Mouse (Mus musculus): ENCODE measurements around the gene Methig1. TPM values are rescaled to one million over a fixed set of nuclear protein-coding genes. Genes with fewer than 3 reads are reported as not detected.
"Not testable (repeated sequence)": the region's sequence is repeated elsewhere in the genome, so short reads cannot be mapped to it uniquely, and the experiment has no call there.

The Methig1 gene
- polyA plus RNA-seq, 1 experiment from 2014 or later, result 0.17 TPM

GRCm38 (mm10) chr15:100341314-100341980 lies 11.5 kb upstream of the Methig1 start:
- not testable (repeated sequence) for H3K27ac ChIP-seq (replicated peaks); H3K36me3 ChIP-seq (replicated peaks); H3K4me2 ChIP-seq; ATAC-seq (ENCODE audit: insufficient read depth); H3K9ac ChIP-seq; H3K4me3 ChIP-seq (replicated peaks); H3K9me3 ChIP-seq (replicated peaks); H3K4me1 ChIP-seq (replicated peaks); H3K27me3 ChIP-seq
- 64% methylated on average over 5 of the region's 5 CpGs for WGBS (ENCODE audit: insufficient replicate concordance)

- no peaks in the 10 kb centered on the region for H3K27me3 ChIP-seq
- H3K9me3 ChIP-seq (replicated peaks), result no peaks in the 10 kb centered on the region
- no peak overlapping the region for H3K9ac ChIP-seq
- ATAC-seq (ENCODE audit: insufficient read depth), result no peak
- H3K4me1 ChIP-seq (replicated peaks), result 0 out of 2 replicates have a peak, but pooled peaks cover 6% of the 10 kb centered on the region
- H3K4me3 ChIP-seq (replicated peaks), result no peak overlapping the region
- no peak overlapping the region for H3K27ac ChIP-seq (replicated peaks)
- no peaks in the 10 kb centered on the region for H3K36me3 ChIP-seq (replicated peaks)
- no peak overlapping the region for H3K4me2 ChIP-seq
Observed at GRCm38 (mm10) chr15:100345484-100345883, 7.5 kb upstream of the Methig1 start.

GRCm38 (mm10) chr15:100346761-100347160 lies 6.2 kb upstream of the Methig1 start:
- Histone ChIP-seq H3K27ac (replicated peaks) (peak overlapping the region; percentile 39; the same call in 1 of the 2 replicates), H3K9ac (no peak overlapping the region), H3K27me3 (0 out of 2 replicates have a peak, but pooled peaks cover under 1% of the 10 kb centered on the region), H3K4me2 (no peak overlapping the region), H3K36me3 (replicated peaks) (no peaks in the 10 kb centered on the region), H3K4me1 (replicated peaks) (0 out of 2 replicates have a peak, but pooled peaks cover 6% of the 10 kb centered on the region), H3K4me3 (replicated peaks) (no peak overlapping the region), H3K9me3 (replicated peaks) (no peaks in the 10 kb centered on the region)
- 50% methylated on average over 14 of the region's 14 CpGs for whole genome bisulfite sequencing (ENCODE audit: insufficient replicate concordance)
- peak; percentile 71 for ATAC-seq (ENCODE audit: insufficient read depth)

- Histone ChIP-seq H3K27ac (replicated peaks) (no peak overlapping the region), H3K9me3 (replicated peaks) (no peaks in the 10 kb centered on the region), H3K4me2 (no peak overlapping the region), H3K4me1 (replicated peaks) (0 out of 2 replicates have a peak, but pooled peaks cover 6% of the 10 kb centered on the region), H3K4me3 (replicated peaks) (no peak overlapping the region), H3K27me3 (0 out of 2 replicates have a peak, but pooled peaks cover 2% of the 10 kb centered on the region), H3K36me3 (replicated peaks) (no peaks in the 10 kb centered on the region), H3K9ac (no peak overlapping the region)
- 48% methylated on average over 2 of the region's 2 CpGs for WGBS (ENCODE audit: insufficient replicate concordance)
- no peak for ATAC-seq (ENCODE audit: insufficient read depth)
Observed at GRCm38 (mm10) chr15:100349496-100349895, 3.5 kb upstream of the Methig1 start.

- Histone ChIP-seq H3K9me3 (replicated peaks) (no peaks in the 10 kb centered on the region), H3K27ac (replicated peaks) (no peak overlapping the region), H3K9ac (no peak overlapping the region), H3K4me2 (no peak overlapping the region), H3K4me3 (replicated peaks) (no peak overlapping the region), H3K27me3 (0 out of 2 replicates have a peak, but pooled peaks cover 2% of the 10 kb centered on the region), H3K4me1 (replicated peaks) (0 out of 2 replicates have a peak, but pooled peaks cover 6% of the 10 kb centered on the region), H3K36me3 (replicated peaks) (no peaks in the 10 kb centered on the region)
- 51% methylated on average over 6 of the region's 6 CpGs for WGBS (ENCODE audit: insufficient replicate concordance)
- ATAC-seq (ENCODE audit: insufficient read depth), result no peak
Observed at GRCm38 (mm10) chr15:100351501-100352060, 1.4 kb upstream of the Methig1 start.

GRCm38 (mm10) chr15:100353399-100353798 lies 450 bp downstream of the Methig1 start:
- not testable (repeated sequence) for H3K4me1 ChIP-seq (replicated peaks); H3K9me3 ChIP-seq (replicated peaks); H3K27ac ChIP-seq (replicated peaks); ATAC-seq (ENCODE audit: insufficient read depth); H3K27me3 ChIP-seq; H3K4me2 ChIP-seq; H3K9ac ChIP-seq; H3K36me3 ChIP-seq (replicated peaks); H3K4me3 ChIP-seq (replicated peaks)
- WGBS (ENCODE audit: insufficient replicate concordance), result 77% methylated on average over 22 of the region's 22 CpGs

- H3K4me2 ChIP-seq, result no peak overlapping the region
- no peak overlapping the region for H3K9ac ChIP-seq
- no peaks in the 10 kb centered on the region for H3K9me3 ChIP-seq (replicated peaks)
- no peak overlapping the region for H3K27ac ChIP-seq (replicated peaks)
- no peaks in the 10 kb centered on the region for H3K36me3 ChIP-seq (replicated peaks)
- 0 out of 2 replicates have a peak, but pooled peaks cover 2% of the 10 kb centered on the region for H3K27me3 ChIP-seq
- H3K4me3 ChIP-seq (replicated peaks), result no peak overlapping the region
- no peak for ATAC-seq (ENCODE audit: insufficient read depth)
- 53% methylated on average over 5 of the region's 5 CpGs for WGBS (ENCODE audit: insufficient replicate concordance)
- H3K4me1 ChIP-seq (replicated peaks), result no peaks in the 10 kb centered on the region
Observed at GRCm38 (mm10) chr15:100355876-100356275, 2.9 kb downstream of the Methig1 start.

- Histone ChIP-seq H3K4me3 (replicated peaks) (no peak within 1 kb of the TSS), H3K36me3 (replicated peaks) (no peaks in the 10 kb centered on the region), H3K4me1 (replicated peaks) (no peaks in the 10 kb centered on the region), H3K9me3 (replicated peaks) (no peaks in the 10 kb centered on the region), H3K27me3 (no peaks in the 10 kb centered on the region), H3K4me2 (no peak within 1 kb of the TSS), H3K27ac (replicated peaks) (no peak within 1 kb of the TSS), H3K9ac (no peak within 1 kb of the TSS)
- ATAC-seq (ENCODE audit: insufficient read depth), result no peak
- 55% methylated on average over 7 of the region's 7 CpGs for WGBS (ENCODE audit: insufficient replicate concordance)
Observed at GRCm38 (mm10) chr15:100364242-100364641, 11.3 kb downstream of the Methig1 start, which contains the start of gene Higd1c. Gene Higd1c (plus strand): TSS chr15:100364542.

GRCm38 (mm10) chr15:100365967-100366366 lies 13.0 kb downstream of the Methig1 start:
- not testable (repeated sequence) for H3K9ac ChIP-seq; H3K36me3 ChIP-seq (replicated peaks); H3K27ac ChIP-seq (replicated peaks); H3K27me3 ChIP-seq; ATAC-seq (ENCODE audit: insufficient read depth); H3K4me1 ChIP-seq (replicated peaks); H3K4me2 ChIP-seq; H3K4me3 ChIP-seq (replicated peaks); H3K9me3 ChIP-seq (replicated peaks)
- 73% methylated on average over 9 of the region's 9 CpGs for WGBS (ENCODE audit: insufficient replicate concordance)

GRCm38 (mm10) chr15:100367119-100367518 lies 14.2 kb downstream of the Methig1 start:
- no peak overlapping the region for H3K4me3 ChIP-seq (replicated peaks)
- no peak for ATAC-seq (ENCODE audit: insufficient read depth)
- 63% methylated on average over 7 of the region's 7 CpGs for WGBS (ENCODE audit: insufficient replicate concordance)
- no peak overlapping the region for H3K4me2 ChIP-seq
- H3K9me3 ChIP-seq (replicated peaks), result no peaks in the 10 kb centered on the region
- no peak overlapping the region for H3K9ac ChIP-seq
- no peaks in the 10 kb centered on the region for H3K27me3 ChIP-seq
- no peak overlapping the region for H3K27ac ChIP-seq (replicated peaks)
- H3K4me1 ChIP-seq (replicated peaks), result no peaks in the 10 kb centered on the region
- no peaks in the 10 kb centered on the region for H3K36me3 ChIP-seq (replicated peaks)

GRCm38 (mm10) chr15:100375066-100375465 lies 22.1 kb downstream of the Methig1 start:
- H3K4me1 ChIP-seq (replicated peaks), result no peaks in the 10 kb centered on the region
- no peaks in the 10 kb centered on the region for H3K27me3 ChIP-seq
- no peak overlapping the region for H3K4me2 ChIP-seq
- 28% methylated on average over 5 of the region's 5 CpGs for WGBS (ENCODE audit: insufficient replicate concordance)
- no peaks in the 10 kb centered on the region for H3K9me3 ChIP-seq (replicated peaks)
- H3K27ac ChIP-seq (replicated peaks), result no peak overlapping the region
- H3K36me3 ChIP-seq (replicated peaks), result no peaks in the 10 kb centered on the region
- no peak overlapping the region for H3K9ac ChIP-seq
- no peak overlapping the region for H3K4me3 ChIP-seq (replicated peaks)
- ATAC-seq (ENCODE audit: insufficient read depth), result no peak

All from liver, embryonic 15.5 days (tissue).